Mouse (Mus musculus): Measurements from ENCODE around the gene Tmem52. TPM values are rescaled to one million over a fixed set of nuclear protein-coding genes. Genes with fewer than 3 reads are reported as not detected.
"Not testable (repeated sequence)": the region's sequence is repeated elsewhere in the genome, so short reads cannot be mapped to it uniquely, and the experiment has no call there.

Tmem52 gene
- total RNA-seq, 2 experiments from 2014 or later: 2.0 to 3.5 TPM

- DNase-seq (ENCODE audit: low spot score in 2 of 2): no peak
These were observed 2.5 kb downstream of the Tmem52 start for GRCm38 (mm10) chr4:155471406-155471805.

- no peak for DNase-seq (ENCODE audit: low spot score in 2 of 2)
These were observed 3.9 kb downstream of the Tmem52 start for GRCm38 (mm10) chr4:155472716-155473290.

- DNase-seq (ENCODE audit: low spot score in 2 of 2): no peak
These were observed 4.4 kb downstream of the Tmem52 start for GRCm38 (mm10) chr4:155473319-155473718.

- DNase-seq (ENCODE audit: low spot score in 2 of 2): not testable (repeated sequence)
These were observed 4.9 kb downstream of the Tmem52 start for GRCm38 (mm10) chr4:155473796-155474195.

- DNase-seq (ENCODE audit: low spot score in 2 of 2): peak; percentile 85 to 90
These were observed 12.6 kb downstream of the Tmem52 start for GRCm38 (mm10) chr4:155481381-155482124.

- no peak for DNase-seq (ENCODE audit: low spot score in 2 of 2)
These were observed 13.2 kb downstream of the Tmem52 start for GRCm38 (mm10) chr4:155482125-155482480.

GRCm38 (mm10) chr4:155482733-155483540 lies 14.0 kb downstream of the Tmem52 start:
- no peak for DNase-seq (ENCODE audit: low spot score in 2 of 2)

GRCm38 (mm10) chr4:155485521-155485920 lies 16.6 kb downstream of the Tmem52 start:
- no peak for DNase-seq (ENCODE audit: low spot score in 2 of 2)

GRCm38 (mm10) chr4:155487746-155488145 lies 18.8 kb downstream of the Tmem52 start:
- DNase-seq (ENCODE audit: low spot score in 2 of 2): no peak

GRCm38 (mm10) chr4:155488232-155489025 lies 19.5 kb downstream of the Tmem52 start:
- DNase-seq (ENCODE audit: low spot score in 2 of 2): no peak

GRCm38 (mm10) chr4:155489101-155489970 lies 20.4 kb downstream of the Tmem52 start:
- DNase-seq (ENCODE audit: low spot score in 2 of 2): no peak

GRCm38 (mm10) chr4:155490456-155490855 lies 21.5 kb downstream of the Tmem52 start:
- no peak for DNase-seq (ENCODE audit: low spot score in 2 of 2)

GRCm38 (mm10) chr4:155490990-155491504 lies 22.1 kb downstream of the Tmem52 start, which contains the start of gene Gnb1:
Gene Gnb1, plus strand, starts transcription at chr4:155491361.
- peak; percentile 97 to 98 for DNase-seq (ENCODE audit: low spot score in 2 of 2)

- DNase-seq (ENCODE audit: low spot score in 2 of 2): no peak
These were observed 22.7 kb downstream of the Tmem52 start for GRCm38 (mm10) chr4:155491529-155492130.

- peak; percentile 59 to 65 for DNase-seq (ENCODE audit: low spot score in 2 of 2)
These were observed 23.3 kb downstream of the Tmem52 start for GRCm38 (mm10) chr4:155492131-155492633.

GRCm38 (mm10) chr4:155494891-155495290 lies 26.0 kb downstream of the Tmem52 start:
- no peak for DNase-seq (ENCODE audit: low spot score in 2 of 2)

GRCm38 (mm10) chr4:155497963-155498362 lies 29.0 kb downstream of the Tmem52 start:
- no peak for DNase-seq (ENCODE audit: low spot score in 2 of 2)

- DNase-seq (ENCODE audit: low spot score in 2 of 2): no peak
These were observed 32.2 kb downstream of the Tmem52 start for GRCm38 (mm10) chr4:155501126-155501525.

GRCm38 (mm10) chr4:155505067-155505466 lies 36.2 kb downstream of the Tmem52 start:
- no peak for DNase-seq (ENCODE audit: low spot score in 2 of 2)
